Mouse (Mus musculus) embryonic stem cell, embryonic (primary cell): ENCODE results near the gene Atraid.

Experiments
- CTCF ChIA-PET, 4 experiments: fragments of 300-600 bp in 2 of 4; fragments of 350-600 bp in 2 of 4; sonication (Branson Sonifier 250); formaldehyde crosslinking; loops; one replicate each; lab custom pipeline; 2022; ENCODE audit warnings: inconsistent platforms in 2 of 4; lab: Charles Lee
- POLR2A ChIA-PET, 4 experiments: fragments of 300-600 bp in 2 of 4; fragments of 350-600 bp in 2 of 4; sonication (Branson Sonifier 250); formaldehyde crosslinking; loops; one replicate each; lab custom pipeline; 2022; ENCODE audit warnings: antibody characterized with exemption in 4 of 4, inconsistent platforms in 1 of 4; lab: Charles Lee

Atraid gene

DNA sequence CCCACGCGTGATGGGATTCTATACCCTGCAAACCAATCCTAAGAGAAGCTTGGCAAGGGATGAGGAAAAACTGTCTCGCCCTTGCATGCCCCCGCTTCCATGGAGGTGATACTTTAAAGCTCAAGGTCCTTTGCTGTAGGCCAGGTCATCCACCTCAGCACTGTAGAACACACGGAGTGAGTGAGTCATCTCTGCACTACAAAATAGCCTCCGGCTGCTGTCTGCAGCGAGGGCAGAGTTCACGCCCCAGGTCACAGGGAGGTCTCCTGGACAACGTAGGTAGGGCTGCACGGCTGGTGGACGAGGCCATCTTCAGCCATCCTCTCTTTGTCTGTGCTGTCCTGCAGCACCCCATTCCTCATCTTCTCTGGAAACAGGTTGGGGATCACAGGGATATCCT, 11.6 kb upstream of the Atraid start:
- CTCF ChIA-PET, result interaction anchor here in 1 of 4 experiments (0.6 kb wide), 1 partner anchor 27 kb away, joined by 3 read pairs; no protein-coding TSS in a partner anchor
- POLR2A ChIA-PET, result interaction anchor here in 2 of 4 experiments (1.3 to 6.3 kb wide), 4 partner anchors 11 to 23 kb away, joined by 3 to 49 read pairs (median 18); partner anchors contain the start of genes Atraid (in 2 of the 2) and Slc5a6 (in 2 of the 2)

DNA sequence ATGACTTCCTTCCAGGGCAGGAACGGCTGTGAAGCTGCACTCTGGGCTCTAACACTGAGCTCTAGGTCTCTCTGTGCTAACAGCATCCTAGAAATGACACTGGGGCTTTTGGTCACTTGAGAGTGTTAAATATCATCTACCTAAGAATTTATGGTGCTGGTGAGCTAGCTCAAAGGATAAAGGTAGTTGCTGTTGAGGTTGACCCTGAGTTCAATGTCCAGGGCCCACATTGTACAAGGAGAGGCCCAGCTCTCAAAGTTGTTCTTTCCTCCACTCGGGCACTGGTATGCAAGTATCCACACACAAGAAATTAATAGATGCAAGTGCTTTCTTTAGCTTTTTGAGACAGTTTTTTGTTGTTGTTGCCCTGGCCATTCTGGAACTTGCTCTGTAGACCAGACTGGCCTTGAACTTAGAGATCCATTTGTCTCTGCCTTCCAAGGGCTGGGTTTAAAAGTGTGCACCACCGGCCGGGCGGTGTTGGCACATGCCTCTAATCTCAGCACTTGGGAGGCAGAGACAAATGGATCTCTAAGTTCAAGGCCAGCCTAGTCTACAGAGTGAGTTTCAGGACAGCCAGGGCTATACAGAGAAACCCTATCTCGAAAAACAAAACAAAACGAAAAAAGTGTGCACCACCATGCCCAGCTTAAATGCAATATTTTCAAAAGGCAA, 9.8 kb upstream of the Atraid start:
- POLR2A ChIA-PET, result interaction anchor here in 3 of 4 experiments (0.6 to 6.3 kb wide), 9 partner anchors 8 to 328 kb away, joined by 3 to 49 read pairs (median 4); partner anchors contain the start of genes Atraid (in 3 of the 3), Slc5a6 (in 3 of the 3) and Trim54 (in 1 of the 3)
- CTCF ChIA-PET, result interaction anchor here in 1 of 4 experiments (1.0 kb wide), 1 partner anchor 17 kb away, joined by 3 read pairs; the partner anchor contains the start of gene Cad

DNA sequence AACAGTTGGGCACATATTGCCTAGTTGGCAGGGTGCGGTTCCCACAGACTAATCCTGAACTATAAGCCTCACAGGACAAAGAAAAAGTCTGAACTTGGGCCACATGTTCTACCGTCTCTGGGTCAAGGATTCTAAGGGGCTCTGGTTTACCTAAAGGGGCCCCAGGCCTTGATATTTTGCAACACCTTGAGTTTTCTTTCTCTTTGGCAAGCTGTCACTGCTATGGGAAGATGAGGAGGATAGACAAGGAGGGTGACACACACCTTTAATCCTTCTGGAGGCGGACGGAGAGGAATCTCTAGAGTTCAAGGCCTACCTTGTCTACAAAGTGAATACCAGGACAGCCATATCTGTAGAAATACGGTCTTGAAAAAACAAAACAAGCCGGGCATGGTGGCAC, 1.7 kb upstream of the Atraid start:
- POLR2A ChIA-PET, result interaction anchor here in 2 of 4 experiments (3.3 to 3.5 kb wide), 3 partner anchors 15 to 70 kb away, joined by 43 to 71 read pairs (median 61); partner anchors contain the start of gene Trim54 (in 1 of the 2)
- CTCF ChIA-PET, result no interaction called here

DNA sequence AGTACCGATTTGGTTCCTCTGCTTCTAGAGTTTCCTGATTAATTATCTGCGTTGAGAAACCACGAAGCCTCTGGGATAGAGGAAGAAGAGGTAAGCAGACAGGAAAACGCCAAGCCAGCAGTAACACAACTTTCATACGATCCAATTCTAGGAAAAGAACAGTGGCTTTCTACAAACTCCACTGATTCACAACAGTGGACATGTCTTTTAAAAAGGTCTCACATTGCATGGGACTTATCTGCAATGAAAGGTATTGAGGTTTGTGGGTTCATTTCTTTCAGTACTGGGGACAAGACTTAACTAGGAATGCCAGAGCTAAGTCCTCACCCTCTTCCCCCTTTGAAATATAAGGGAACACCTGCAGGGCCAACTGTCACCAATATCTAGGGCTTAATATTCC, 1.0 kb upstream of the Atraid start:
- ChIA-PET POLR2A (interaction anchor here (0.6 to 4.0 kb wide), 36 partner anchors 10 to 335 kb away, joined by 3 to 71 read pairs (median 14); partner anchors contain the start of genes Trim54 (in 3 of the 4), Agbl5 (in 2 of the 4), Preb (in 2 of the 4) and Dpysl5 (in 1 of the 4)), CTCF (no interaction called here)

DNA sequence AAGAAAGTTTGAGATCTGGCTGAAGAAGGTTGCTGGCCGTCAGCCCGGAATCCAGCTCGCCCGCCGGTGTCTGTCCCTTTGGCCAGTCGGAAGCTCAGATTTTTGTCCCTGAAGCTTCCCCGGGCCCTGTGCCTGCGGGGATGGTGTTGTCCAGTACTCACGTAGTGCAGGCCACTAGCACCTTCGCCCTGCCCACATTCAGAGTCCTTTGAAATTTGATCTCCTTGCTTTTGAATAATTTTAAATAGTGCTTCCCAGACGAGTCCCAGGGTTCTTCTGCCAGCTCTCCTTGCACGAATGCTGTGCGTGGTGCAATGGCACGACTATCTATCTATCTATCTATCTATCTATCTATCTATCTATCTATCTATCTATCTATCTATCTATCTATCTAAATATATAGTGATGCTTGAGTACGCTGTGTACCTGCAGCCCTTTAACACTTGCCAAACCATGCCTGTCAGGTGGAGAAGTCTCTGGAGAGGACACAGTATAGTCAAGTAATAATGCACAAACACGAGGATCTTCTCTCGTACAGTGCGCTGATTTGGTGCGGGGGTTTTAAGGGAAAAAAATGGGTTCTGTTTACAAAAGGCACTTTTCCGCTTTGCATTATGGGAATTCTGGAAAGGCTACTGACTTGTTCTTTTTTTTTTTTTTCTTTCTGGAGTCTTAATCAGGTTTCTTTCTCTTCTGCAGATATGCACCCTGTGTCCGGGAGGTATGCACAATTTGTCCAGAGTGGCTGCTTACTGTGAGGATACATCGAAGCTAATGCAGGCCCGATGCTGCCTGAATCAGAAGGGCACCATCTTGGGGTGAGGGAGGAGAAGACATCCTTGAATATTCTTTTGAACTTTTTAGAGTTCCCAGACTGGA, 890 bp downstream of the Atraid start, which contains the start of gene Slc5a6:
Gene Slc5a6 (minus strand): TSS at position 162 of the 879 bp plus-strand sequence.
- ChIA-PET CTCF (interaction anchor here (0.6 to 1.5 kb wide), 35 partner anchors 15 to 914 kb away, joined by 3 to 10 read pairs (median 4); partner anchors contain the start of genes Gm29609 (in 1 of the 4), Gtf3c2 (in 1 of the 4), Khk (in 1 of the 4) and Mpv17 (in 1 of the 4)), POLR2A (interaction anchor here (0.5 to 4.0 kb wide), 166 partner anchors 11 to 1479 kb away, joined by 3 to 71 read pairs (median 5); partner anchors contain the start of genes Agbl5 (in 3 of the 4), Gm29609 (in 3 of the 4), Gtf3c2 (in 3 of the 4) and Ost4 (in 3 of the 4))

DNA sequence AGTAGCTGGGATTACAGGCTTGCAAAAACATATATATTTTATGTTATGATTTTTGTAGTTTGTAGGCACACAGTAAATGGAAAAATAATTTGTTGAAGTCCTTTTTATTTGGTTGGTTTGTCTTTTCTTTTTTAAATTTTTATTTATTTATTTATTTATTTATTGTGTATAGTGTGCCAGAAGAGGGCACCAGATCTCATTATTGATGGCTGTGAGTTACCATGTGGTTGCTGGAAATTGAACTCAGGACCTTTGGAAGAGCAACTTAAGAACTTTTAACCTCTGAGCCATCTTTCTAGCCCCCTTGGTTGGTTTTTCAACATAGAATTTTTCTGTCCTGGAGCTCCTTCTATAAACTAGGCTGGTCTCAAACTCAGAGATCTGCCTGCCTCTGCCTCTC, 2.3 kb downstream of the Atraid start:
- ChIA-PET CTCF (interaction anchor here in 2 of 4 experiments (0.6 to 0.9 kb wide), 2 partner anchors 31 to 220 kb away, joined by 3 read pairs; no protein-coding TSS in a partner anchor), POLR2A (interaction anchor here (0.5 to 4.0 kb wide), 13 partner anchors 10 to 203 kb away, joined by 3 to 40 read pairs (median 7); partner anchors contain the start of genes Gm29609 (in 1 of the 4), Gtf3c2 (in 1 of the 4) and Trim54 (in 1 of the 4))

DNA sequence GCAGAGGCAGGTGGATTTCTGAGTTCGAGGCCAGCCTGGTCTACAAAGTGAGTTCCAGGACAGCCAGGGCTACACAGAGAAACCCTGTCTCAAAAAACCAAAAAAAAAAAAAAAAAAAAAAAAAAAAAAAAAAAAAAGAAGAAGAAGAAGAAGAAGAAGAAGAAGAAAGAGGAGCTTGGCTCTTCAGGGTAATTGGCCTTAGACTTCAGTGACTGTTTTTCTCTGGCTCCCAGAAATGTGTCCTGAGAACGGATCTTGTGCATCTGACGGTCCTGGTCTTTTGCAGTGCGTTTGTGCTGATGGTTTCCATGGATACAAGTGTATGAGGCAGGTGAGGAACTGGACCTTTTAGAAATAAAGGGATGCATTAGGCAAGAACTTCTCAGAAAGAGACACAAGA, 5.6 kb downstream of the Atraid start:
- CTCF ChIA-PET, result interaction anchor here in 2 of 4 experiments (1.2 to 1.3 kb wide), 3 partner anchors 14 to 27 kb away, joined by 3 to 4 read pairs (median 3); no protein-coding TSS in a partner anchor

DNA sequence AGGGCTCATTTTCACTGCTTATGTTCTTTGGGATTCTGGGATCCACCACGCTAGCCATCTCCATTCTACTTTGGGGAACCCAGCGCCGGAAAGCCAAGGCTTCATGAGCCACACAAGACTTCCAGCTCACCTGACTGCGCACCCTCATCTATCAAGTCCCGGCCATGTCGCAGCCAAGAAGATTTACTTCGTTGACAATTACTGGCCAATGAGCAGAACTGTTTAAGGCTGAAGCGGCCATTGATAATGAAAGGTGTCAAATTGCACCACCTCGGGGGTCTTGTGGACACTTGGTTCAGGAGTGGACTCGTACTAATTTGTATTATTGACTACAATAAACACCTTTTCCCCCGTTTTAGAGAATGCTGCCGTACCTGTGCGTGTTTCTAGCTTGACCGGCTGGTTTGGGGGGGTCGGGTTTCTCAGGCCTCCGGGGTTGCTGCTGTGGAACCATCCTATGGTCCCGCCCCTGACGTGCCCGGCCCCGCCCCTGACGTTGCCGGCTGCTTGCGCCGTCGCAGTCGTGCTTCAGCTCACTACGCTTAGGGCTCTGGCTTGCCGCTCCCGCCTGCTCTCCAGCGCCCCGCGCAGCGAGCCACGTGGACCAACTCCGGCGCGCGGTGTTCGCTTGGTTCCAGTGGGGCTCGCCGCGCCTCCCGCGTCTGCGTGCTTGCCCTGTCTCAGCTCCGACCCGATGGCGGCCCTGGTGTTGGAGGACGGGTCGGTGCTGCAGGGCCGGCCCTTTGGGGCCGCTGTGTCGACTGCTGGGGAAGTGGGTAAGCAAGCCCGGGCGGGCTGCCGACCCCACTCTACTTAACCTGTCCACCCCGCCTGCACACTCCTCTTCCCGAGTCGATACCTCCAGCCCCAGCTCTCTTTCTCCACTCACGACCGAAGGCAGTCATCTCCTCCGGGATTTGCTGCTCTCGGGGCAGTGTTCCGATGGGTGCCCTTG, 6.4 kb downstream of the Atraid start, which contains the start of gene Cad:
Gene Cad (plus strand): TSS at position 520 of the 955 bp plus-strand sequence.
- POLR2A ChIA-PET, result interaction anchor here (0.5 to 5.8 kb wide), 64 partner anchors 9 to 343 kb away, joined by 3 to 32 read pairs (median 5); partner anchors contain the start of genes Gm29609 (in 2 of the 4), Gm9970 (in 2 of the 4), Gtf3c2 (in 2 of the 4) and Mpv17 (in 2 of the 4)
- CTCF ChIA-PET, result interaction anchor here in 3 of 4 experiments (0.5 to 1.5 kb wide), 12 partner anchors 8 to 1981 kb away, joined by 3 to 6 read pairs (median 3); partner anchors contain the start of gene Ost4 (in 1 of the 3)

More for the DNA sequence above, 5.6 kb downstream of the Atraid start:
- POLR2A ChIA-PET, result interaction anchor here in 2 of 4 experiments (0.7 to 5.8 kb wide), 34 partner anchors 9 to 166 kb away, joined by 3 to 32 read pairs (median 6); partner anchors contain the start of genes Gm29609 (in 2 of the 2), Gtf3c2 (in 2 of the 2), Preb (in 2 of the 2) and Mpv17 (in 1 of the 2)

DNA sequence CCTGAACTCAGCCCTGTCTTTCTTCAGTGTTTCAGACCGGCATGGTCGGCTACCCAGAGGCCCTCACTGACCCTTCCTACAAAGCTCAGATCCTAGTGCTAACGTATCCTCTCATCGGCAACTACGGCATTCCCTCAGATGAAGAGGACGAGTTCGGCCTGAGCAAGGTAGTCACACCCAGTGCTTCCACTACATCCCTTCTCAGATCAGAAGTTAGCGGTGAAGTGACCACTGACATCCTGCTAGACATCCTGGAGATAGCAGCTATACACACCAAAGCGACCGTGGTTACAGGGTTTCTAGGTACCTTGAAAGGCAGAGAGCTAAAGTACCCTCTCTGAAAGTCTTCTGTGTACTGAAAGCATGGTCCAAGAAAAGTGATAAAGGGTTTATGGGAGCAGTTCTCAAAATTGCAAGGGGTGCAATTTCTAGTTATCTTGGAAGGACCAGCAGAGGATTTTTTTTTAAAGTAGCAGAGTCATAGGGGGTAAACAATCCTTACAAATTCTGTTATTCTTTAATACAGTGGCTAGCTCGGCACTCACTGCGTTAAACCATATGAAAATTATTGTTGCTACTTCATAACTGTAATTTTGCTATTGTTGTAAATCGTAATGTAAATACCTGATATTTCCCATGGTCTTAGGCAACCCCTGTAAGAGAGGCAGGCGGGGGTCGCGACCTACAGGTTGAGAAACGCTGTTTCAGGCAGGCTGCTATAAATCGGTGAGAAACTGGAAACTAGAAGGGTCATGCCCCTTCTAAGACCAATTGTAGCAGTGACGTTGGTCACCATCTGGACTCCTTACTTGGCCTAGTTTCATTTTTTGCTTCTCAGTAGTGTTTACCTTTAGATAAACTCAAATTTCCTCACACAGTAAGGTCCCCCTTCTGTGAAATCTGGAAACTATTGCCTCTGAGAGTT, 7.4 kb downstream of the Atraid start:
- POLR2A ChIA-PET, result interaction anchor here (0.5 to 5.8 kb wide), 49 partner anchors 8 to 344 kb away, joined by 3 to 32 read pairs (median 5); partner anchors contain the start of genes Gm29609 (in 2 of the 4), Gtf3c2 (in 2 of the 4), Mpv17 (in 2 of the 4) and Preb (in 2 of the 4)
- CTCF ChIA-PET, result interaction anchor here in 2 of 4 experiments (1.2 to 1.5 kb wide), 4 partner anchors 18 to 148 kb away, joined by 3 to 5 read pairs (median 3); partner anchors contain the start of gene Ost4 (in 1 of the 2)

DNA sequence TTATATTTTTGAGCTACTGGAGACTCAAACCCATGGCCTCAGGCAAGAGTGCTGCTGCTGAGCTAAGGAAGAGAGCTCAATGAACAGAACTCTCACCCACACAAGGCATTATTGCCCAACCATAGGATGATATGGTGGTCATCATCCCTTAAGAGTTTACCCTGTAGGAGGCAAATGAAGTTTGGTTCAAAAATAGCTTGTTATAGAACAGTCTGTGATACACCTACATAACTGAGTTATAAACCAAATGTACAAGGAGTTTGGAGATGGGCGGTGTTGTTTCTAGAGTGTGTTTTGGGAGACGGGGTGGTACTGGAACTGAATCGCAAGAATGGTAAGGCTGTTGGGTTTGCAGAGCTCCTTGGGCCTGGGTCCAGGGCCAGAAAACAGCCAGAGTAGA, 21.7 kb downstream of the Atraid start:
- ChIA-PET POLR2A (interaction anchor here in 3 of 4 experiments (0.6 to 4.5 kb wide), 19 partner anchors 8 to 183 kb away, joined by 3 to 15 read pairs (median 3); partner anchors contain the start of genes Atraid (in 2 of the 3), Cad (in 2 of the 3), Slc5a6 (in 2 of the 3) and Khk (in 1 of the 3)), CTCF (interaction anchor here in 2 of 4 experiments (0.6 to 0.8 kb wide), 2 partner anchors 56 to 57 kb away, joined by 3 read pairs; no protein-coding TSS in a partner anchor)

DNA sequence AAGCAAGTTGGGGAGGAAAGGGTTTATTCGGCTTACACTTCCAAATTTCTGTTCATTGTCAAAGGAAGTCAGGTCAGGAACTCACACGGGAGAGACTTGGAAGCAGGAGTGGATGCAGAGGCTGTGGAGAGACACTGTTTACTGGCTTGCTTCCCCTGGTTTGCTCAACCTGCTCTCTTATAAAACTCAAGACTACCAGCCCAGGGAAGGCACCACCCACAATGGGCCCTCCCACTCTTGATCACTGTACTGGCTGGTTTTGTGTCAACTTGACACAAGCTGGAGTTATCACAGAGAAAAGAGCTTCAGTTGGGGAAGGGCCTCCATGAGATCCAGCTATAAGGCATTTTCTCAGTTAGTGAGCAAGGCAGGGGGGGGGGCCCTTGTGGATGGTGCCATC, 22.9 kb downstream of the Atraid start:
- CTCF ChIA-PET, result interaction anchor here (0.6 to 2.8 kb wide), 8 partner anchors 8 to 570 kb away, joined by 3 to 14 read pairs (median 4); no protein-coding TSS in a partner anchor
- POLR2A ChIA-PET, result interaction anchor here (0.5 to 4.2 kb wide), 11 partner anchors 9 to 67 kb away, joined by 3 to 17 read pairs (median 5); partner anchors contain the start of genes Cad (in 2 of the 4), Atraid (in 1 of the 4), Slc5a6 (in 1 of the 4) and Trim54 (in 1 of the 4)

DNA sequence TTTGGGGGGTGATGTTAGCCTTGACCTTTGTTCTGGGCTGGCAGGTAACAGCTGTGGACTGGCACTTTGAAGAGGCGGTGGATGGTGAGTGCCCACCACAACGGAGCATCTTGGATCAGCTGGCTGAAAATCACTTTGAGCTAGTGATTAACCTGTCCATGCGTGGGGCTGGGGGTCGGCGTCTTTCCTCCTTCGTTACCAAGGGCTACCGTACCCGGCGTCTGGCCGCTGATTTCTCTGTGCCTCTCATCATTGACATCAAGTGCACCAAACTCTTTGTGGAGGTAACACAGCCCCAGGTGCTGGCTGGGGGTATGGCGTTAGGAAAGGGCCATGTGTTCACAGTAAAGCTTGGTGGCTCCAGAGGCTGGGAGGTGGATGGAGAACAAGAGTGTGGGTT, 23.7 kb downstream of the Atraid start:
- ChIA-PET POLR2A (interaction anchor here in 3 of 4 experiments (0.8 to 4.2 kb wide), 15 partner anchors 10 to 99 kb away, joined by 3 to 17 read pairs (median 5); partner anchors contain the start of genes Atraid (in 2 of the 3), Cad (in 2 of the 3), Slc5a6 (in 2 of the 3) and Trim54 (in 1 of the 3)), CTCF (interaction anchor here in 3 of 4 experiments (0.6 to 2.8 kb wide), 3 partner anchors 8 to 11 kb away, joined by 3 to 14 read pairs (median 6); no protein-coding TSS in a partner anchor)

DNA sequence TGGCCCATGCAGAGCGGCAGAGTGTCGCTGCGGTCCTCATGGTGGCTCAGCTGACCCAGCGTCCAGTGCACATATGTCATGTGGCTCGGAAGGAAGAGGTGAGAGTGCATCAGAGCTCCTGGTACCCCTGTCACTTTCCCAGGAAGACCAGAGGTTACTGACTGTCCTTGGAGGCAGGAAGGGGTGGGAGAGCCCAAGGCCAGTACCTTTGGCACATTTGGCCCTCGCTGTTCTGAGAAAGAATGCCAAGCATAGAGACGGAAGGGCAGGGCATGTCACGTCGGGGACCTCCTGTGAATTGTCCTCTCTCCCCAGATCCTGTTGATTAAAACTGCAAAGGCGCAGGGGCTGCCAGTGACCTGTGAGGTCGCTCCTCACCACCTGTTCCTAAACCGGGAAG, 25.1 kb downstream of the Atraid start:
- ChIA-PET CTCF (interaction anchor here in 3 of 4 experiments (1.2 to 2.8 kb wide), 4 partner anchors 8 to 15 kb away, joined by 4 to 14 read pairs (median 6); no protein-coding TSS in a partner anchor), POLR2A (interaction anchor here in 3 of 4 experiments (0.8 to 4.2 kb wide), 12 partner anchors 9 to 32 kb away, joined by 3 to 17 read pairs (median 6); partner anchors contain the start of genes Atraid (in 2 of the 3), Cad (in 2 of the 3) and Slc5a6 (in 2 of the 3))

DNA sequence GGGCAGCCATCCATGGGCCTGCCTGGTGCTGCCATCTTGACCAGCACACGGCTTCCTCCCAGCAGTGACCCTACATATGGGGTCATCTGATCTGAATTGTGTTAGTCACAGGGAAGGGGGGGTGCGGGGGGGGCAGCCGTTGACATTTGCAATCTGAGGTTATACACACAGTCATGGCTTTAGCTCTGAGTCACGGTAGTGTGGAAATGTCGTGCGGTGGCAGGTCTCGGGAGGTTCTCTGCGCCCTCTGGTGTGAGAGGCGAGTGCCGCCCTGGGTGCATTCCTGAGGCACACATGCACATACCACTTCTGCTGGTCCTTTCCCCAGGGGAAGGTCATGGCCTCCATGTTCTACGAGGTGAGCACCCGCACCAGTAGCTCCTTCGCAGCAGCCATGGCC, 28.2 kb downstream of the Atraid start:
- POLR2A ChIA-PET, result interaction anchor here (0.6 to 2.4 kb wide), 28 partner anchors 8 to 364 kb away, joined by 3 to 18 read pairs (median 4); partner anchors contain the start of genes Atraid (in 2 of the 4), Cad (in 2 of the 4), Slc5a6 (in 2 of the 4) and Trim54 (in 2 of the 4)
- CTCF ChIA-PET, result interaction anchor here in 3 of 4 experiments (0.6 to 2.2 kb wide), 10 partner anchors 10 to 367 kb away, joined by 3 to 6 read pairs (median 4); no protein-coding TSS in a partner anchor
